Mouse (Mus musculus) heart, embryonic 15.5 days (tissue): ENCODE results near the gene Stat6. TPM values are rescaled to one million over a fixed set of nuclear protein-coding genes. Genes with fewer than 3 reads are reported as not detected.

ENCODE experiments used
- ATAC-seq: fragments of 200-750 bp; cut with Nextera tagmentation; replicated peaks from 2 replicates; pipeline ENCODE4 v1.8.0; 2017; ENCODE audit warnings: low read depth, moderate TSS enrichment; ENCODE audit not compliant: insufficient number of reproducible peaks, insufficient read depth, low FRiP score
- H3K27ac ChIP-seq: fragments of 300-500 bp; sonication (generic); 2 replicates; pipeline ENCODE4 v1.5.1; 2015; ENCODE audit warnings: mild to moderate bottlenecking, inconsistent platforms
- H3K27me3 ChIP-seq: fragments of 300-500 bp; sonication (generic); 2 replicates; pipeline ENCODE4 v1.6.1; 2015; ENCODE audit warnings: inconsistent platforms
- H3K36me3 ChIP-seq: fragments of 300-500 bp; sonication (generic); 2 replicates; pipeline ENCODE4 v1.6.1; 2015; ENCODE audit warnings: mild to moderate bottlenecking, inconsistent platforms
- H3K4me1 ChIP-seq: fragments of 300-500 bp; sonication (generic); replicated peaks from 2 replicates; pipeline ENCODE4 v1.6.1; 2015; ENCODE audit warnings: inconsistent platforms
- H3K4me2 ChIP-seq: fragments of 300-500 bp; sonication (generic); 2 replicates; pipeline ENCODE4 v1.6.1; 2015; ENCODE audit warnings: inconsistent platforms, mild to moderate bottlenecking, moderate library complexity
- H3K4me3 ChIP-seq: fragments of 300-500 bp; sonication (generic); 2 replicates; pipeline ENCODE4 v1.5.1; 2015; ENCODE audit warnings: mild to moderate bottlenecking, inconsistent platforms
- H3K9ac ChIP-seq: fragments of 300-500 bp; sonication (generic); 2 replicates; pipeline ENCODE4 v1.6.1; 2015; ENCODE audit warnings: mild to moderate bottlenecking, inconsistent platforms
- H3K9me3 ChIP-seq: fragments of 300-500 bp; sonication (generic); replicated peaks from 2 replicates; pipeline ENCODE4 v1.6.1; 2016; ENCODE audit warnings: inconsistent platforms
- whole genome bisulfite sequencing: fragments of 180-500 bp; shearing (Covaris S2); methylation state at CpG from one replicate; pipeline ENCODE4 v1.1.7; 2015; ENCODE audit warnings: mixed read lengths; 5-methylcytosine and 5-hydroxymethylcytosine counted together
- polyA plus RNA-seq: library from polyadenylated mRNA; unstranded; fragments of >200 nt; fragmentation: Nextera tagmentation; extraction: Ambion mirVana; gene quantifications from 2 replicates; pipeline ENCODE4 v1.2.1, GENCODE M21; 2015

The Stat6 gene
- polyA plus RNA-seq, 1 experiment from 2014 or later, result 26.2 TPM

DNA sequence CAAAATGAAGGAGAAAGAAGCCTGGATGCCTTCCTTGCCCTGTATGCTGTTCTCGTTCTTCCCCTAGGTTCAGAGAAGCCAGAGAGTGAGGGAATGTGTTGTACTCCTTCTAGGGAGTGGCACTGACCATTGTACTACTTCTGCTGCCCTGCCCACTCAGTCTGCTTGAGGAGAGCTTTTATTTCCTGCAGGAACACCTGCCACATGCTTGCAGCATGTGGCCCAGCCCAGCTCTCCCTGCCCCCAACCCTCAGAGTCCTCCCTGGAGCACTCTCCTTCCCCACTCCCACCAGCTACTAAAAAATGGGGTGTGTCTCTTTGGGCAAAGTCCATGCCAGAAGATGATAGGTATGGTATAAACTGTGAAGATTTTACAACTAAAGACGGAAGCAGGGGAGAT lies 61.5 kb downstream of the Stat6 start:
- Histone ChIP-seq H3K9me3 (no peaks in the 10 kb centered on the region), H3K27ac (no peak overlapping the region), H3K4me3 (no peak overlapping the region), H3K27me3 (no peaks in the 10 kb centered on the region), H3K4me2 (no peak overlapping the region), H3K36me3 (no peaks in the 10 kb centered on the region), H3K4me1 (peaks cover 12% of the 10 kb centered on the region), H3K9ac (no peak overlapping the region)
- ATAC-seq, result no peak
- 61% methylated on average over 2 of the region's 2 CpGs for WGBS

DNA sequence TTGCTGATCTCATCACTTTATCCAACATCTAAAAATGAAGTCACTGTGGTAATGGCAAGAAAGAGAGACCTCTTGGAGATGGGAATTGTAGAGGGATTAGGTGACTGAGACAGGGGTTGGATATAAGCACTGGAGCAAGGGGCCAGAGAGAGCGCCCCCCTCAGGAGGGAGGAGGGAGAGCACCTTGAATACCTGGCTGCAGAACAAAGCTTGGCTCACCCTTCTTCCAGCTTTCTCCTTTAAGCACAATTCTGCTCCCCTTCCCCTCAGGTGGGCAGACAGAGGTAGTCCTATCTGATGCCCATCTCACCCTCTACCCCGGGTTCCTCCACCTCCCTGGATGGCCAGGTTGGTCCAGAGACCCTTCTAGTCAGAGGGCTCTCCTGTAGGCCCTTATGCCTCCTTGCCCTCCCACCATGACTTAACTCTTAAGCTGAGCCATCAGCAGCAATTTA lies 62.0 kb downstream of the Stat6 start, which contains the start of gene Myo1a:
Myo1a (plus strand) TSS at position 405 of the 455 bp plus-strand sequence.
- Histone ChIP-seq H3K36me3 (no peaks in the 10 kb centered on the region), H3K4me3 (no peak within 1 kb of the TSS), H3K27ac (no peak within 1 kb of the TSS), H3K9me3 (no peaks in the 10 kb centered on the region), H3K4me1 (peaks cover 12% of the 10 kb centered on the region), H3K27me3 (no peaks in the 10 kb centered on the region), H3K4me2 (no peak within 1 kb of the TSS), H3K9ac (no peak within 1 kb of the TSS)
- ATAC-seq, result no peak
- WGBS, result 53% methylated on average over 2 of the region's 2 CpGs

DNA sequence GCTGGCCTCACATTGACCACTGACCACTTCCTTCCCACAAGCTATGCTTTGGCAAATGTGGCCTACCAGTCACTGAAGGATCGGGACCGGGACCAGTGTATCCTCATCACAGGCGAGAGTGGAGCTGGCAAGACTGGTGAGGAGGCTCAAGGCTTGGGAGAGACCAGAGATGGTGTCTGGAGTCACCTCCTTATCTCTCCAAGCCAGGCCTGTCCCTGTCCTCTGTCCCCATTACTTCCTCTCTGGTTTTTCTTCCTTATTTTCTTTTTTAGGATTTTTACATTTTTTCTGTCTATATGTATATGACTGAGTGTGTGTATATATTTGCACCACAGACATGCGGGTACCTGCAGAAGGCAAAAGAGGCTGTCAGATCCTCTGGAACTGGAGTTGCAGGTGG lies 63.0 kb downstream of the Stat6 start:
- WGBS, result 80% methylated on average over 4 of the region's 4 CpGs
- peaks cover 12% of the 10 kb centered on the region for H3K4me1 ChIP-seq

DNA sequence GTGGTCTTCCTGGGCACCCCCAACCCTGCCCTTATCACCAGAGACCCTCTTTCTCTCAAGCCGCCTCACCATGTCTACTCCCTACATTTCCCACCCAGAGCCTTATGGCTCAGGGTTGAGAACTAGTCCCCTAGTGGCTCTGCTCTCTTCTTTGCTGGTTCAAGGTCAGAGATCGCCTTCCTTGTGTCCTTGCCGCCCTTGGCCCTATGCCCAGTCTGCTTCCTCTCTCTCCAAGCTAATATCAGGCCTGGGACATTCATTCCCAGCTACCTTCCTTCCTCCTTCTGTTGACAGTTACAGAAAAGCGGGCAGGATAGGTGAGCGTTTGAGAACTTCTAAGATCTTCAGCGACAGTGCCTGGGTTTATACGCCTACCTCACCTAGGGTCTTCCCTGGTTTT lies 64.9 kb downstream of the Stat6 start:
- WGBS, result 40% methylated on average over 7 of the region's 7 CpGs
- no peak; the same call in 1 of the 2 replicates for ATAC-seq

More for the DNA sequence above, 63.0 kb downstream of the Stat6 start:
- ATAC-seq, result no peak
- H3K9ac ChIP-seq, result no peak overlapping the region
- no peak overlapping the region for H3K4me2 ChIP-seq
- H3K36me3 ChIP-seq, result no peaks in the 10 kb centered on the region
- H3K27me3 ChIP-seq, result no peaks in the 10 kb centered on the region
- no peak overlapping the region for H3K4me3 ChIP-seq
- no peaks in the 10 kb centered on the region for H3K9me3 ChIP-seq
- H3K27ac ChIP-seq, result no peak overlapping the region

GRCm38 (mm10) chr10:127708850-127709370 lies 66.1 kb downstream of the Stat6 start:
- Histone ChIP-seq H3K4me1 (peaks cover 12% of the 10 kb centered on the region), H3K27ac (no peak overlapping the region), H3K9ac (no peak overlapping the region), H3K4me2 (no peak overlapping the region), H3K9me3 (no peaks in the 10 kb centered on the region), H3K4me3 (no peak overlapping the region), H3K27me3 (no peaks in the 10 kb centered on the region; the same call in 1 of the 2 replicates), H3K36me3 (no peaks in the 10 kb centered on the region)
- ATAC-seq, result no peak
- 80% methylated on average over 3 of the region's 3 CpGs for WGBS

More for the DNA sequence above, 64.9 kb downstream of the Stat6 start:
- Histone ChIP-seq H3K4me3 (no peak overlapping the region), H3K9ac (no peak overlapping the region), H3K27me3 (no peaks in the 10 kb centered on the region), H3K36me3 (no peaks in the 10 kb centered on the region), H3K27ac (no peak overlapping the region), H3K4me1 (peaks cover 12% of the 10 kb centered on the region), H3K4me2 (no peak overlapping the region), H3K9me3 (no peaks in the 10 kb centered on the region)

DNA sequence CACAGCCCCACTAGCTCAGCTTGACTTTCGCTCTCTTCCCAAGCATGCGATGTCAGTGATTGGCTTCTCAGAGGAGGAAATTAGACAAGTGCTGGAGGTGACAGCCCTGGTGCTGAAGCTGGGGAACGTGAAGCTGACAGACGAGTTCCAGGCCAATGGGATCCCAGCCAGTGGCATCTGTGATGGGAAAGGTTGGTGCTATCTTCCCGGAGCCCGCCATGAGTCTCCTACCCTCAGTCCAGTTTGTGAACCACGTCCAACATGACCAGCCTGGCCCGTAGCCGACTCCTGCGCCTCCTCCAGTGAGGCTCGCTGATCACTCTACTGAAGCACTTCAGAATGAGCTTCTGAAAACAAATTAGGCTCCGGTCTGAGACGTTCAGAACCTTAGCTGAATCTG lies 67.5 kb downstream of the Stat6 start:
- H3K4me1 ChIP-seq, result peaks cover 12% of the 10 kb centered on the region
- no peak for ATAC-seq
- H3K4me2 ChIP-seq, result no peak overlapping the region
- no peak overlapping the region for H3K27ac ChIP-seq
- H3K36me3 ChIP-seq, result no peaks in the 10 kb centered on the region
- no peaks in the 10 kb centered on the region; the same call in 1 of the 2 replicates for H3K27me3 ChIP-seq
- H3K9me3 ChIP-seq, result no peaks in the 10 kb centered on the region
- H3K4me3 ChIP-seq, result no peak overlapping the region
- no peak overlapping the region for H3K9ac ChIP-seq
- 63% methylated on average over 13 of the region's 13 CpGs for WGBS

Other genes starting within 250 kb of the Stat6 start
- gene Stac3, start 141.3 kb upstream of the Stat6 start, polyA plus RNA-seq, result 0.62 and 1.1 TPM in 2 replicates
- gene Ndufa4l2, start 128.0 kb upstream of the Stat6 start, polyA plus RNA-seq, result 49.7 and 53.6 TPM in 2 replicates
- 89.8 and 106 TPM in 2 replicates for gene Shmt2, start 120.5 kb upstream of the Stat6 start, polyA plus RNA-seq
- gene Nxph4, start 108.4 kb upstream of the Stat6 start, polyA plus RNA-seq, result 1.2 and 2.9 TPM in 2 replicates
- 31.2 and 43.1 TPM in 2 replicates for gene Lrp1, start 21.8 kb upstream of the Stat6 start, polyA plus RNA-seq
- 7.8 and 8.9 TPM in 2 replicates for gene Nemp1, start 23.9 kb downstream of the Stat6 start, polyA plus RNA-seq
- gene Nab2, start 25.6 kb downstream of the Stat6 start, polyA plus RNA-seq, result 10.9 and 14.9 TPM in 2 replicates
- gene Myo1a, start 62.2 kb downstream of the Stat6 start, polyA plus RNA-seq, result 0.25 and 0.29 TPM in 2 replicates
- 0.43 and 0.64 TPM in 2 replicates for gene Tac2, start 81.5 kb downstream of the Stat6 start, polyA plus RNA-seq
- gene Zbtb39, start 96.6 kb downstream of the Stat6 start, polyA plus RNA-seq, result 1.6 TPM in 2 replicates
- gene Gpr182, start 108.7 kb downstream of the Stat6 start, polyA plus RNA-seq, result 14.1 and 16.3 TPM in 2 replicates
- gene Rdh1, start 116.7 kb downstream of the Stat6 start, polyA plus RNA-seq, result 0.03 and 0.05 TPM in 2 replicates
- gene Rdh16f1, start 116.8 kb downstream of the Stat6 start, polyA plus RNA-seq, result 0.10 TPM in 1 of 2 replicates, not detected in the other
- gene Rdh9, start 133.4 kb downstream of the Stat6 start, polyA plus RNA-seq, result 0.11 TPM in 1 of 2 replicates, not detected in the other
- not detected in 2 replicates for gene Rdh16, start 158.2 kb downstream of the Stat6 start, polyA plus RNA-seq
- gene Rdh19, start 206.9 kb downstream of the Stat6 start, polyA plus RNA-seq, result not detected in 2 replicates
- not detected in 2 replicates for gene Rdh16f2, start 223.5 kb downstream of the Stat6 start, polyA plus RNA-seq
- 0.11 TPM in 1 of 2 replicates, not detected in the other for gene Rdh7, start 245.8 kb downstream of the Stat6 start, polyA plus RNA-seq